Mouse (Mus musculus) liver, embryonic 14.5 days (tissue): ENCODE data around the gene Tmem59l.

Experiments
- CTCF ChIP-seq: IDR thresholded peaks from 2 replicates; pipeline ENCODE4 v1.5.1; 2016; ENCODE audit warnings: antibody characterized with exemption, low read depth, control low read depth
- EP300 ChIP-seq: IDR thresholded peaks from 2 replicates; pipeline ENCODE4 v1.6.1; 2016; ENCODE audit warnings: antibody characterized with exemption, low read depth

- TF ChIP-seq CTCF (no peak), EP300 (no peak)
These were observed 30.9 kb upstream of the Tmem59l start for GRCm38 (mm10) chr8:70517940-70518643.
